Mouse (Mus musculus) brain, embryonic 14.5 days (tissue): ENCODE data around the gene Vmn2r81. TPM values are rescaled to one million over a fixed set of nuclear protein-coding genes. Genes with fewer than 3 reads are reported as not detected.
"Not testable (repeated sequence)": the region's sequence is repeated elsewhere in the genome, so short reads cannot be mapped to it uniquely, and the experiment has no call there.

Experiments used
- DNase-seq: peaks from one replicate; pipeline ENCODE4 v3.0.0-alpha.2; 2011; ENCODE audit warnings: low read depth
- CTCF ChIP-seq: fragments of 200-500 bp; IDR thresholded peaks from 2 replicates; pipeline ENCODE4 v1.5.1; 2012; ENCODE audit warnings: inconsistent platforms, mild to moderate bottlenecking, moderate library complexity, borderline replicate concordance; ENCODE audit not compliant: insufficient read depth, insufficient read length; ENCODE audit errors: extremely low read depth
- POLR2A ChIP-seq: fragments of 200-500 bp; IDR thresholded peaks from 2 replicates; pipeline ENCODE4 v1.6.1; 2012; ENCODE audit warnings: mild to moderate bottlenecking, inconsistent platforms, borderline replicate concordance; ENCODE audit not compliant: poor library complexity, insufficient read depth, insufficient read length, severe bottlenecking; ENCODE audit errors: extremely low read depth
- polyA plus RNA-seq: library from polyadenylated mRNA; depleted of rRNA; stranded (reverse); fragments of >200 nt; gene quantifications from 2 replicates; pipeline ENCODE4 v1.2.3, GENCODE M21; 2012; rRNA removed

The Vmn2r81 gene
- polyA plus RNA-seq = not detected in 2 replicates

DNA sequence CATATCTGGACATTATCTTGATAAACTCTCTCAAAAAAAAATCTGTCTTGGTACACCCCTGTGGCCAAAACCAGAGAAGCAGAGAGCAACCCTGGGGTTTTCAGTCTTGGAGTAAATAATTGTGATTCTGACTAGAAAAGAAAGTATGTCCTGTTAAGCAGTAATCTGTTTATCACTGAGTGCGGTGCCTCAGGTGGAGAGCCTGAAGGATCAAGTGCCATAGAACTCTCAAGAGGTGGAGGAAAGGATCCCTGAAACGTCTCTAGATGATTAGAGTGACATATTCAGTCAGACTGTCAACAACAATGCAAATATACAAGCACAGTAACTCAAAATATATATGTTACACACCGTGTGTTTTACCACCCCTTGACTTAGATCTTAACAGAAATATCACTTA lies at the start of gene Vmn2r81:
TSS of gene Vmn2r81 (plus strand) at position 301 of the 400 bp plus-strand sequence.
- not testable (repeated sequence) for DNase-seq

DNA sequence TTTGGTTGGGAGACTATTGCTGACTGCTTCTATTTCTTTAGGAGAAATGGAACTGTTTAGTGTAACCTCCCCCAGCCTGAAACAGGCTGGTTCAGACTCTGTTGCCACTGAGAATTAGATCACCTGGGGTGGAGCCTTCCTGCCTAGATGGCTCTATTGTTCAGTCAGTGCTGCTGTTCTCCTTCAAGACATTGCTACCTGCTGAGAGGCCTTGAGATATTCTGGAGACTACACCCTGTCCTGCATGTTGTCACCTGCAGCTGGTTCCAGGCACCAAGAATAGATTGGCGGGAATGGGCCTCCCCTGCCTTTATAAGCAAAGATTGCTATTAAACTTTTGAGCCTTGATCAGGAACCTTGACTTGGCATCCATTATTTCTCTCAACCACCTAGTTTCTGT lies 47.5 kb upstream of the Vmn2r81 start:
- DNase-seq = not testable (repeated sequence)

DNA sequence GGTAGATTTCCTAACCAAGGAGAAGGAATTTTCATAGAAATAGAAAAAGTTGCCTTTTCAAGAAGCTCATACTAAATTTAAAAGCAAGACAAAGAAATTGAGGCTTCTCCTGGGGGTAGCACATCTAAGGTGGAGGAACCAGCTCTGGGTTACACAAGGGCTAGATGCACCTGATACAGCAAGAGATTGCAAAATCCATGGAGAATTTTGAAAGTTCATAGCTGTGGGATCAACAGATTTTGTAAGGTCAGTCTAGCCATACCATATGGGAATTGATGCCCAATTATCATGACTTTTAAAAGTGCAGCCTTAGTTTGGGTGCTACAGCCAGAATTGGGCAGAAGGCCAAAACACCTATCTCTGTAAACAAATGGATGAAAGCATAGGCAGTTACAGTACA lies 27.1 kb upstream of the Vmn2r81 start:
- DNase-seq = no peak
- TF ChIP-seq CTCF = no peak

DNA sequence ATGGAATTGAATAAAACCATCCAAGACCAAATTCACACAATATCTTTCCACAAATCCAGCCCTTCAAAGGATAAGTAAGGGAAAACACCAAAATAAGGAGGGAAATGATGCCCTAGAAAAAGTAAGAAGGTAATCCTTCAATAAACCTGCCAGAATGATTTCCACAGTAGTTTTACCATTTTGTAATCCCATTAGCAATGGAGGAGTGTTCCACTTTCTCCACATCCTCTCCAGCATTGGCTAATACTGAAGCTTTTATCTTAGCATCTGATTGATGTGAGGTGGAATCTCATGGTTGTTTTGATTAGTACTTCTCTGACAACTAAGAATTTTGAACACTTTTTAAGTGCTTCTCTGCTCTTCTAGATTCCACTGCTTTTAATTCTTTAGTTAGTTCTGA lies 25.9 kb upstream of the Vmn2r81 start:
- peak; percentile 1 for DNase-seq
- TF ChIP-seq POLR2A (no peak), CTCF (no peak)

DNA sequence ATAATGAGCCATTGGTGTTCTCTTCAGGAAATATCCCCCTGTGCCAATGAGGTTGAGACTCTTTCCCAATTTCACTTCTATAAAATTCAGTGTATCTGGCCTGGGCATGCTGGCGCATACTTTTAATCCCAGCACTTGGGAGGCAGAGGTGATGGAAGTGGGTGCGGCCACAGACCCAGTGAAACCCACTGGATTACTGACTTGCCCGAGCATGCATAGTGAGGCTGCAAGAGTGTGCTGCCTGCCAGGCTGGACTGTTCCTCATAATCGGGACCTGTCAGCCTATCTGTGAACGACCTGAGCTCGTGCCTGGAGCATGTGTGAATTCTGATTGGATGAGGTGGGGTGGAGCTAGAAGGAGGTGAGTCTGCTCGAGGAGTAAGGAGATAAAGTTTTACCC lies 25.3 kb upstream of the Vmn2r81 start:
- TF ChIP-seq POLR2A (no peak), CTCF (no peak)
- DNase-seq = peak; percentile 0

DNA sequence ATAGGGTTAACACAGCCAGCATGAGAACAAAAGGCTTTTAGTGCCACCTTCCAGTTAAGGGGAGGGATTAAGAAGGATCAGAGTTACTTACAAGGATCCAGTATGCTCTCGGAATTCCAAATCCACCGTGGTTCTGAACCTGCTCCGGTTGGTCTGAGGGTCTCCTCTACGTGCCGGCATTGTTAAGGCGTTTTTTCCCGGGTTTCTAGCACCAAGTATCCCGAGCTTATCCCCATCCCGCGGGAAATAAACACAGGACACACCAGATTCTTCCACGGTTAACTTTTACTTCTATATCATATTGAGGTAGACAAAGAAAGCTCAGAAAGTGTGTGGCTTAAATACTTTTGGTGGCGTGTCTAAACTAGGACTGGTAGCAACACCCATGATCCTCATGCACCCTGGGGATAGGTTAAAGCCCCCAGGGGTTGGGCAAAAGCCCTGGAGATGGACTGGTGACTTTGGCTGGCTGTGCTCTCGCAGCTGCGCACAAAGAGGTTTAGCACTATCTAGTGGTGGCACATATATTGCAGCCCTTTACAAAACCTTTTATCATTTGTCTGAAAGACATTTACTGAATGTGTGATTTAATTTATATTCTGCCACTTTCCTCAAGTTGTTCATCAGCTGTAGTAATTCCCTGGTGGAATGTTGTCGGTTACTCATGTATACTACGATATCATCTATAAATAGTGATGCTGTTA lies 74.7 kb downstream of the Vmn2r81 start:
- DNase-seq = peak; percentile 55

DNA sequence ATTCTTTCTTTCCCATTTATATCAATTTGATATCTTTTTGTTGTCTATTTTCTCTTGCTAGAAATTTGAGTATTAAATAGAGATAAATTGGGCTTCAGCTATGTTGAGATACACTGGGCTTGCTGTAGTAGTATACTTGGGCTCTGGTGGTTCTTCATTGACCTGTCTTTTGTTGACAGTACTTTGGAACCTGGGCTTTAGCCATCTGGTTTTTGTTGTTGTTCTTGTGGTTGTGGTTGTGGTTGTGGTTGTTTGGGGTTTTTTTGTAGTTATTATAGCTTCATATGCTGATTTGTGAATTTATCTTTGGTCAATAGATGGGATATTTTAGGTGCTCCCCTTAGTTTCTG lies 75.2 kb downstream of the Vmn2r81 start:
- TF ChIP-seq CTCF = no peak
- TF ChIP-seq POLR2A = no peak
- DNase-seq = no peak

Other genes starting within 250 kb of the Vmn2r81 start
- not detected in 2 replicates for gene Olfr1351, start 235.2 kb upstream of the Vmn2r81 start, polyA plus RNA-seq
- not detected in 2 replicates for gene Olfr57, start 219.0 kb upstream of the Vmn2r81 start, polyA plus RNA-seq
- gene 2610008E11Rik, start 150.1 kb upstream of the Vmn2r81 start, polyA plus RNA-seq = 18.9 and 29.3 TPM in 2 replicates
- not detected in 2 replicates for gene Vmn2r80, start 98.9 kb upstream of the Vmn2r81 start, polyA plus RNA-seq
- not detected in 2 replicates for gene Vmn2r82, start 108.8 kb downstream of the Vmn2r81 start, polyA plus RNA-seq
- not detected in 2 replicates for gene Vmn2r83, start 221.0 kb downstream of the Vmn2r81 start, polyA plus RNA-seq